Mouse (Mus musculus) midbrain, postnatal 0 days (tissue): ENCODE data around the gene Stard13. TPM values are rescaled to one million over a fixed set of nuclear protein-coding genes. Genes with fewer than 3 reads are reported as not detected.

ENCODE experiments used
- ATAC-seq: fragments of 200-750 bp; cut with Nextera tagmentation; 2 replicates; pipeline ENCODE4 v1.8.0; 2017; ENCODE audit warnings: moderate number of reproducible peaks, mild to moderate bottlenecking, moderate TSS enrichment, moderate library complexity; ENCODE audit not compliant: low FRiP score
- DNase-seq: peaks from one replicate; pipeline ENCODE4 v3.0.0-alpha.2; 2015; ENCODE audit warnings: low spot score
- H3K27ac ChIP-seq: fragments of 300-500 bp; sonication (generic); 2 replicates; pipeline ENCODE4 v1.5.1; 2014; ENCODE audit warnings: low read depth, mild to moderate bottlenecking, low read length, mixed read lengths
- H3K27me3 ChIP-seq: fragments of 300-500 bp; sonication (generic); 2 replicates; pipeline ENCODE4 v1.6.1; 2014; ENCODE audit warnings: low read length, control low read depth, mixed read lengths; ENCODE audit not compliant: insufficient read depth
- H3K36me3 ChIP-seq: fragments of 300-500 bp; sonication (generic); 2 replicates; pipeline ENCODE4 v1.6.1; 2014; ENCODE audit warnings: low read length, control low read depth, mixed read lengths; ENCODE audit not compliant: insufficient read depth
- H3K4me1 ChIP-seq: fragments of 300-500 bp; sonication (generic); 2 replicates; pipeline ENCODE4 v1.6.1; 2014; ENCODE audit warnings: mild to moderate bottlenecking, control low read depth, antibody characterized with exemption, low read length, mixed read lengths; ENCODE audit not compliant: insufficient read depth
- H3K4me2 ChIP-seq: fragments of 300-500 bp; sonication (generic); 2 replicates; pipeline ENCODE4 v1.6.1; 2014; ENCODE audit warnings: low read depth, mild to moderate bottlenecking, low read length, mixed read lengths; ENCODE audit not compliant: poor library complexity, severe bottlenecking
- H3K4me3 ChIP-seq: fragments of 300-500 bp; sonication (generic); 2 replicates; pipeline ENCODE4 v1.5.1; 2014; ENCODE audit warnings: low read depth, mild to moderate bottlenecking, low read length, moderate library complexity
- H3K9ac ChIP-seq: fragments of 300-500 bp; sonication (generic); replicated peaks from 2 replicates; pipeline ENCODE4 v1.6.1; 2014; ENCODE audit warnings: mild to moderate bottlenecking, low read length, moderate library complexity, mixed read lengths; ENCODE audit not compliant: poor library complexity, severe bottlenecking
- H3K9me3 ChIP-seq: fragments of 300-500 bp; sonication (generic); 2 replicates; pipeline ENCODE4 v1.6.1; 2016; ENCODE audit warnings: low read length, control low read depth
- CTCF ChIP-seq: IDR thresholded peaks from 2 replicates; pipeline ENCODE4 v1.5.1; 2016; ENCODE audit warnings: antibody characterized with exemption, mild to moderate bottlenecking
- WGBS: fragments of 180-500 bp; shearing (Covaris S2); extraction: QIAGEN DNeasy Blood & Tissue Kit; methylation state at CpG from one replicate; pipeline ENCODE4 v1.1.7; 2014; 5-methylcytosine and 5-hydroxymethylcytosine counted together
- polyA plus RNA-seq: library from polyadenylated mRNA; unstranded; fragments of >200 nt; fragmentation: Nextera tagmentation; extraction: Ambion mirVana; gene quantifications from 2 replicates; pipeline ENCODE4 v1.2.1, GENCODE M21; 2015
- total RNA-seq: library from RNA; depleted of rRNA; stranded (reverse); fragments of >200 nt; gene quantifications from 2 replicates; pipeline ENCODE4 v1.2.3, GENCODE M21; 2014

Gene Stard13
- total and polyA plus RNA-seq, 2 experiments from 2014 or later = 2.1 to 27.2 TPM

GRCm38 (mm10) chr5:151218689-151219115, 14.9 kb downstream of the Stard13 start:
- Histone ChIP-seq H3K36me3 (no peaks in the 10 kb centered on the region), H3K4me3 (no peak overlapping the region), H3K4me2 (no peak overlapping the region), H3K4me1 (no peaks in the 10 kb centered on the region), H3K9me3 (no peaks in the 10 kb centered on the region), H3K27me3 (no peaks in the 10 kb centered on the region), H3K9ac (no peak overlapping the region), H3K27ac (0 out of 2 replicates have a peak overlapping the region, but pooled peaks have one; percentile 14)
- WGBS = 19% methylated on average over 6 of the region's 6 CpGs
- TF ChIP-seq CTCF = no peak
- ATAC-seq = 0 out of 2 replicates have a peak, but pooled peaks have one; percentile 34
- DNase-seq = peak; percentile 63

DNA sequence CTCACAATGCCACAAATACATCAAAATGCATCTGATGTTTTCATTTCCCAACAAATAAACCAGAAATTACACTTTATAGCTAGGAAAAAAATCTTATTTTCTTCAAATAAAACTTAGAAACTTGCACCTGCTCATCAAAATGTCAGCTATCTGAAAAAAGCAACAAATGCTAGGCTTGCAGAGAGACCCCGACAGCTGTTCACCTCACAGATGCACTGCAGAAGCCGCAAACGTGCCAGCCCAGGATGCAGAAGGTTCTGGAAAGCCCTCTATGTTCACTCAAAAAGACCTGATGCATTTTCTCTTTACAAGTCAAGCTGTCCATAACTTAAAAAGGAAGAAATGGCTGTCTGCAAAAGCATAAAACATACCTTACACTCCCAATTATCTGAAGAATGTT, 20.5 kb downstream of the Stard13 start:
- H3K36me3 ChIP-seq = no peaks in the 10 kb centered on the region
- no peaks in the 10 kb centered on the region for H3K4me1 ChIP-seq
- DNase-seq (no peak), ATAC-seq (no peak)
- H3K9ac ChIP-seq = no peak overlapping the region
- no peaks in the 10 kb centered on the region for H3K27me3 ChIP-seq
- no peak overlapping the region for H3K4me2 ChIP-seq
- H3K27ac ChIP-seq = no peak overlapping the region
- H3K9me3 ChIP-seq = no peaks in the 10 kb centered on the region
- TF ChIP-seq CTCF = no peak
- no peak overlapping the region for H3K4me3 ChIP-seq
- WGBS = 81% methylated on average over 3 of the region's 3 CpGs

- WGBS = 95% methylated on average over 1 of the region's 1 CpGs
- Histone ChIP-seq H3K9me3 (no peaks in the 10 kb centered on the region), H3K27me3 (no peaks in the 10 kb centered on the region), H3K9ac (no peak overlapping the region), H3K4me2 (no peak overlapping the region), H3K4me3 (no peak overlapping the region), H3K4me1 (no peaks in the 10 kb centered on the region), H3K36me3 (no peaks in the 10 kb centered on the region), H3K27ac (no peak overlapping the region)
- TF ChIP-seq CTCF = no peak
- ATAC-seq = no peak
- no peak for DNase-seq
Observed at GRCm38 (mm10) chr5:151210869-151211268, 22.8 kb downstream of the Stard13 start.

DNA sequence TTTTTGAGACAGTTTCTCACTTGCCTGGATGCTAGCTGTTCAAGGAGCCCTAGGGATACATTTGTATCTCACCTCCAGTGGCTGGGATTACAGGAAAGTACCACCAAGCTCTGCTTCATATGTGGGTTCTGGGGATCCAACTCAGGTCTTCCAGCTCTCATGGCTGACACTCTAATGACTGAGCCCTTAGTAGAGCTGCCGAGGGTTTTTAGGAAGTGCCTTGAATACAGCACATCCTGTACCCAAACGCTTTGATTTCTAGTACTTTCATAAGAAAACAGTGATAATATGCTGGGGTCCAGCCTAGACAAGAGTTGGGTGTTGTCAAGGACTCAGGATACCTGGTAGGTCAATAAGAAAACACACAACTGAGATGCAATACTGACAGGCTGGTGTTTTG, 23.6 kb downstream of the Stard13 start:
- no peak for TF ChIP-seq CTCF
- DNase-seq (no peak), ATAC-seq (no peak)
- H3K4me2 ChIP-seq = no peak overlapping the region
- H3K9ac ChIP-seq = no peak overlapping the region
- H3K4me3 ChIP-seq = no peak overlapping the region
- no peak overlapping the region for H3K27ac ChIP-seq
- WGBS = 90% methylated on average over 2 of the region's 2 CpGs
- no peaks in the 10 kb centered on the region for H3K36me3 ChIP-seq
- H3K27me3 ChIP-seq = no peaks in the 10 kb centered on the region
- H3K4me1 ChIP-seq = no peaks in the 10 kb centered on the region
- no peaks in the 10 kb centered on the region for H3K9me3 ChIP-seq

GRCm38 (mm10) chr5:151205017-151205416, 28.6 kb downstream of the Stard13 start:
- Histone ChIP-seq H3K4me1 (no peaks in the 10 kb centered on the region), H3K9me3 (no peaks in the 10 kb centered on the region), H3K27ac (no peak overlapping the region), H3K27me3 (no peaks in the 10 kb centered on the region), H3K36me3 (no peaks in the 10 kb centered on the region), H3K4me3 (no peak overlapping the region), H3K4me2 (no peak overlapping the region), H3K9ac (no peak overlapping the region)
- no peak for TF ChIP-seq CTCF
- DNase-seq = no peak
- WGBS = 93% methylated on average over 4 of the region's 4 CpGs
- ATAC-seq = no peak

- Histone ChIP-seq H3K4me3 (no peak overlapping the region), H3K4me1 (no peaks in the 10 kb centered on the region), H3K9me3 (no peaks in the 10 kb centered on the region), H3K9ac (no peak overlapping the region), H3K36me3 (no peaks in the 10 kb centered on the region), H3K27ac (no peak overlapping the region), H3K27me3 (no peaks in the 10 kb centered on the region), H3K4me2 (no peak overlapping the region)
- no peak for TF ChIP-seq CTCF
- DNase-seq (no peak), ATAC-seq (no peak)
- WGBS = 78% methylated on average over 5 of the region's 5 CpGs
Observed at GRCm38 (mm10) chr5:151202925-151203324, 30.7 kb downstream of the Stard13 start.
